Mouse (Mus musculus) gonadal fat pad, adult 2 months (tissue): ENCODE results near the gene Optn. TPM values are rescaled to one million over a fixed set of nuclear protein-coding genes. Genes with fewer than 3 reads are reported as not detected.

Source experiments
- DNase-seq: peaks from one replicate; pipeline ENCODE4 v3.0.0-alpha.2; 2012; ENCODE audit warnings: low read depth
- polyA plus RNA-seq: library from polyadenylated mRNA; depleted of rRNA; stranded (reverse); fragments of >200 nt; gene quantifications from 2 replicates; pipeline ENCODE4 v1.2.3, GENCODE M21; 2012

Gene Optn
- polyA plus RNA-seq, 1 experiment = 9.8 TPM

DNA sequence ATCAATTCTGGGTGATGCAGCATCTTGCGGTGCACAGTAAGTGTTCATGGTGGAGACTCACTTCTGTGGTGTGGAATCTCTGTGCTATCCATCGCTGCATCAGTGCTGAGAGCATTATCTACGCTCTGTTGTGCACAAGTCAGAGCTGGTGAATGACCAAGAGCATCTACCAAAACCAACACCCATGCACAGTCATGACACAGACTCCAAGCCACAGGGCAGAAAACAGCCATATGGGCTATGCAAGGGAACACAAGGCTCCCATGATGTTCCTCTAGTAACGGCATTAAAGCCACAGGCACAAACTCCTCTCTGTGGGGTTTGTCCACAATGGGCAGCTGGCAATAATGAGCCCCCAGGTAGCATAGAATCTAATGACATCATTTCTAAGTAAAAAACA is 34.0 kb downstream of the Optn start:
- no peak for DNase-seq

DNA sequence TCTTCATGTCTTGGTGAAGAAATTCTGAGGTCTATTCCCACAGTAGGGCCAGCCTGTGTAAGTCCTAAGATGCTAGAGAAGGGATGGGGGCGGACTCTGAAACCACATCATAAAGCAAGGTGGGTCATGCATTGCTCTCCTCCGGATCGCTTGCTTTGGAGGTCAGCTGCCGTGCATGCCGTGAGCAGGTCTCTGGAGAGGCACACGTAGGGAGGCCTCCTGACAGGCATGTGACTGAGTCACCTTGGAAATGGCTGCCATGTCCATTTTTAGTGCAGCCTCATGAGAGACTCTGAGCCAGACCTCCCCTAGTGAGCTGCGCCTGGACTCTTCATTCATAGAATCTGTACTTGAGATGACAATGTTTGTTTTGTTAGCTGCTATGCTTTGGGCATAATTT is 35.8 kb downstream of the Optn start:
- DNase-seq = no peak

DNA sequence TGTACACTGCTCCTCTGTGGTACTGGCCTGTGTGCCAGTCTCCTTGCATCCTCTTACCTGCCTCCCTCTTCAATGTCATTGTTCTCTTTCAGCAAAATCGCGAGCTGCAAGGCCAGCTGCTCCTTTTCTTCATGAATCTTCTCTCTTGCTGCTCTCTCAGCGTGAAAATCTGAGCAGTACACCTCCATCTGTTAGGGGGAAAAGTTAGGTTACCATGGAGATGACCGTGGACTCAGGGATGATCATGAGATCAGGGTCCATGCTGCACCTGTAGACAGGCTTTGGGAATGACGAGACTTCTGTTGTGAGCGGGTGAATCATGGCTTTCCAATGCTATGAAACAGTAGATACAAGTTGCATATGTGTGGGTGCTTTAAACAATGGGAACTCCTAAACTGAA is 36.8 kb downstream of the Optn start:
- DNase-seq = no peak

DNA sequence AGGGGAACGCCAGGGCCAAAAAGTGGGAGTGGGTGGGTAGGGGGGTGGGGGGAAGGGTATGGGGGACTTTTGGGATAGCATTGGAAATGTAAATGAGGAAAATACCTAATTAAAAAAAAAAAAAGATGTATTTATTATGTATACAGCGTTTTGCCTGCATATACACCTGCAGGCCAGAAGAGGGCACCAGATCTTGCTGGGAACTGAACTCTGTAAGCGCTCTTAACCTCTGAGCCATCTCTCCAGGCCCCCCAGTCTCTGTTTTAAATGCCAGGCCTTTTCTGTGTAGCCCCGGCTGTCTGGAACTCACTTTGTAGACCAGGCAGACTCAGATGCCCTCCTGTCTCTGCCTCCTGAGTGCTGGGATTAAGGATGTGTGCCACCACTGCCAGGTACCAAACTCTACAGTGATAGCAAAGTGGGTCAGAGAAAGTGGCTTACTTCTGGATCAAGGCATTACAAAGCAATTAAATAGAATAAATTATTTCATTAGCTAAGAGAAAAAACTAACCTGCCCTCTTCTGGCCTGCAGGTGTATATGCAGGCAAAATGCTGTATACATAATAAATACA is 38.6 kb downstream of the Optn start:
- DNase-seq = no peak

DNA sequence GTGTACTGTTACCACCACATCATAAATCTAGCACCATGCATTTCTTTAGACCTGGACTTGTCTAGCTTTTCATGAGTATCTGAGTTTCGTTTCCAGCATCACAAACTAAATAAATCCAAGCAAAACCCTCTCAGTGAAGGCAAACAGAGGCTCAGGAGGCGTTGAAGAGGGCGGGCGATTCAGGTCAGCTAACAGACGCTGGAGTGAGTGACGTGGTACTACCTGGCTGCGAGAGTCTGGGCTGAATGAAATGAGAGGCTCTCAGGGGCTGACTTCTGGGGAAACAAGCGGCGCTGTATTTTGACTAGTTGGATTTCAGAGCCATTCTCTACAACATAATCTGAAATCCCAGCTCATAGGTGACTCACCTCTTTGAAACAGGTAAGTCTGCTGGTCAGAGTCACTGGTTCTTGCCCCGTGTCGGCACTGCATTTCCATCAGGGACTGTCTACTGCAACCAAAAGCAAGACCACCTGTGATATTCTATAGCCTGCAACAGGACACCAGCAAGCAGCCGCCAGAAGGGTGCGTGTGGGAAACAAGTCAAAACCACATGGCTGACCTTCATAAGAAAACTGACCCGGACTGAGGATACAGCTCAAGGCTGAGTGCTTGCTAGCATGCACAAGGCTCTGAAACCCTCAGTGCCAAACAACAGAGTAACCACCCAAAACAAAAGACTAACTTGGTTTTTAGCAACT is 40.0 kb downstream of the Optn start:
- DNase-seq = no peak

DNA sequence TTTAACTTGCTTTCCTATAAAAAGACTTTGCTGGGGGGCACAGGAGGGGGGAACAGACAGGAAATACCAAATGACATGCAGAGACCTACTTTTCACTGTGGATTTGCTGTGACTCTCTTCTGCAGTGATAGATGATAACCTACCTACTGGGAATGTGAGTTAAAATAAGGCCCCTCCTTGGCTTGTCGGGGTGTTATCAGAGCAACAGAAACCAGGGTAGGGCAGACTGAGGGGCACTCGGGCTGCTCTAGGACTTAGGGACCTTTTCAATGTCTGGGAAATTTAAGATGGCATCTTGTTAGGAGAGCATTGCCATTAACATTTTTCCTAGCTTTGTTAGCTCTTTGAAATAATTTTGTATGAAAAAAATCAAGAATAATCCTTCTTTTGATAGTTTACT is 40.6 kb downstream of the Optn start:
- DNase-seq = no peak

DNA sequence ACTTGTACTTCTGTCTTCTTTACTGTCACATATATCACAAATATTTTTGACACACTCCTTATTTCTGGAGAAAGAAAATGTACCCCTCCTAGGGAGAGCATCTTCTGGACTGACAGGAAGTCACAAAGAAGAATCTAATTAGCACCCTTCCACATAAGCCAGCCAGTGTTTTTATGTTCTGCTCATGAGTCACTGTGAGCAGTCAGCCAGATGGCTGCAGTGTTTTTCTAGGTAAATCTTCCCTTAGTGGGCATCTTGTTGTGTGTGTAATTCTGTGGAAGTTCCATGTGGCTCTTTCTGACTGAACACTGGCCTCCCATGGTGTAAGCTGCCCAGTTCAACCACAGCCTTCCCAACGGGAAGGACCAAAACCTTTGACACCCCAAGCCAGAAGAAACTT is 44.1 kb downstream of the Optn start:
- no peak for DNase-seq

DNA sequence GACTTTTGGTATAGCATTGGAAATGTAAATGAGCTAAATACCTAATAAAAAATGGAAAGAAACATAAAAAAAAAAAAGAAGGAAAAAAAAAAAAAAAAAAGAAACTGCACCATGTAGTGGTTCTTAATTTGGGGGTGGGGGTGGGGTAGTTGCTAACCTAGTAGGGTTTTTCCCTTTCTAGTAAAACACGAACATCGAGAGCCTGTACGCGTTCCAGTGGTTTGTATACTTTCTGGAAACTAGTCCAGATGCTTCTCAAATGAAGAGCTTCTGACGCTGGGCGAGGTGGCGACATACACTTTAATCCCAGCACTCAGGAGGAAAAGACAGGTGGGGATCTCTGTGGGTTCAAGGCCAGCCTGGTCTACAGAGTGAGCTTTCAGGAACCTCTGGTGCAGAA is 46.9 kb downstream of the Optn start:
- DNase-seq = no peak

DNA sequence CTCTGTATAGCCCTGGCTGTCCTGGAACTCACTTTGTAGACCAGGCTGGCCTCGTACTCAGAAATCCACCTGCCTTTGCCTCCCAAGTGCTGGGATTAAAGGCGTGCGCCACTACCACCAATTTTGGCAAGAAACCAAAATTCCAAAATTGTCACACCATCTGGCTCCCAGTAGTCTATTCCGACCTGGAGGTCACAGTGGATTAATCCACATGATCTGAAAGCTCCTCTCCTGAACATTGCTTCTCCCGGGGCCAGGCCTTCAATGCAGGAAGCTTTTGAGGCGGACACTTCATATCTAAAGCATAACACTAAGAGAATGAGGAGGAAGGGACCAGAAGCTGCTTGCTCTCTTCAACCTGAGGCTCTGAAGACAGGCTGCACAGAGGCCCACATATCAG is 48.3 kb downstream of the Optn start:
- no peak for DNase-seq

DNA sequence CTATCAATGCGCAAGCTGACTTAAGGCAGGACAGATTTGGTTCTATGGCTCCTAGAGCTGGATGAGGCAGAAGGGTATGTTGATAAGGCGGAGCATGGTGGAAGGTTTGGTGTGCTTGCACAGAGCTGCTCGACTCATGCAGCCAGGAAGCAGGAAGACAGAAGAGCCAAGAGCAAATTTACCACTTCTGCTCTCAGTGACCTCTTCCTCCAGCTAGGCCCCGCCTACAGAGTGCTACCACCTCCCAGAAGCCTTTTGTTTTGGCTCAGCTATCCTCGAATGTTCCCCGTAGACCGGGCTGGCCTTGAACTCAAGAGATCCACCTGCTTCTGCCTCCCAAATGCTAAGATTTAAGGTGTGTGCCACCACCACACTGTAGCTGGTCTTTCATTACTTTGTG is 49.2 kb downstream of the Optn start:
- DNase-seq = no peak

DNA sequence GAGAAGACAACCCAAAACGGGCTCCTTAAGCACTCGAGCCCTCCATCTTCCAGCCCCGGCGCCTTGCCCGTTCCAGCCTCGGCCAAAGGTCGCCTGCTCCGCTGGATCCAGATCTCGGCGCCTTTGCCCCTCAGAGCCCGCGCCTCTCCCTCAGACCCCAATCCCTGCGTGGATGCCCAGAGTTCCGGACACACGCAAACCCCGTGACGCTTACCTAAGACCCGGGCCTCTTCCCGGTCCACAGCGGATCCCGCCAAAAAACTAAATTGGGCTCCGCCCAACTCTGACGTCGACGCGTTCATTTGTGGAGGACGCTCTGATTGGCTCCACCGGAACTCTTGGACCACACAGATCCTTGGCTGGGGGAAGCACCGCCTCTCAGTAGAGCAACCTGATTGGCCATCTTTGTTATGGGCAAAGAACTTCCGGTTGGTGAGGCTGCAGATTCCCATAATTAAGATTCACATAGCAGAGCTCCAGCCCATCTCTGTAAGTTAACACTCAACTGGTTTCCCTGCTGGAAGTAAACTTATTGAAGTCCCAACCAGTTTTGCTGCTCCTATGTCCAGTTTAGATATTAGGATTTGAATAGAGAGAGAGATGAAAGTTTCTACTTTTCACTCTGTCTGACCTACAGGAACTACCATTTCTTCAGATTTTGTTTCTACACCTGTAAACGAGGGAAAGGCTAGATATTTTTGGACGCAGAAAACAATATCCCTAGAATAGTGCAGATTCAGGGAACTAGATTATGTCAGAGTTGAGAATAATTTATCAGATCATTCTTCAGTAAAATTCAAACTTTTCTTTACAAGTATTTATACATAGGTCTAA is 51.1 kb downstream of the Optn start, which contains the start of gene Mcm10:
Gene Mcm10 (minus strand): TSS at position 301 of the 834 bp plus-strand sequence.
- peak; percentile 64 for DNase-seq

DNA sequence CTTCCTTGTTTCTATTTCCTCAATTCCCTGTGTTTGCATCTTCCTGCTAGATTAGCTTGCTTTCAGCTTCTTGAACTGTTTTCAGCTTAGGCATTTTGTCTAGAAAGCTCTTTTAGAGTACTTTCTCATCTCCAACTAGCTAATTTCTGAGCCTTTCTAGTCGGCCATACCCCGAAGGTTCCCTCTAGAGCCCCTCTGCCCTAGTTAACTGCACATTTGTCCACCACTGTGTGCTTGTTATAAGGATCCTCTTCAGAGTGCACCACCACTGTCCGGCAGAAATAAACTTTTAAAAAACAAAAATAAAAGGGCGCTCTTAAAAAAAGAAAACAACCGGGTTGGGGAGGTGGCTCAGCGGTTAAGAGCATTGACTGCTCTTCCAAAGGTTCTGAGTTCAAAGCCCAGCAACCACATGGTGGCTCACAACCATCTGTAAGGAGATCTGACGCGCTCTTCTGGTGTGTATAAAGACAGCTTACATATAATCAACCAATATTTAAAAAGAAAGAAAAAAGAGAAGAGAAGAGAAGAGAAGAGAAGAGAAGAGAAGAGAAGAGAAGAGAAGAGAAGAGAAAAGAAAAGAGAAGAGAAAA is 51.9 kb downstream of the Optn start:
- no peak for DNase-seq

DNA sequence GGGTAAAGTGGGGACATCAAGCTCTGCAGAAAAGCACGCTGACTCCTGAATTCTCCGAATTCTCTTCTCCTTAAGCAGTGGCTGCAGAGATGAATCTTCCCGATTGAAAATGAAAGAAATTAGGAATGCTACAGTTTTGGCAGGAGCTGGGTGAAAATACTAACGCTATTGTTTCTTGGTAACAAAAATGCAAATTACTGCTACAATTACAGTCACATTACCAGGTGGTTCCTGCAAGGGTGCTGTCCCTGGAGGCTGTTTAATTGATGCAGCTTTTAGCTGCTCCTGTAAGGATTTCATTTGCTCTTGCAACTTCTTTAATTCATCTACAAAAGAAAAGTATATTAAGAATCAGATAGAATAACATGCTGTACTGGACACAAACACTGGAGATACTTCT is 56.7 kb downstream of the Optn start:
- no peak for DNase-seq

DNA sequence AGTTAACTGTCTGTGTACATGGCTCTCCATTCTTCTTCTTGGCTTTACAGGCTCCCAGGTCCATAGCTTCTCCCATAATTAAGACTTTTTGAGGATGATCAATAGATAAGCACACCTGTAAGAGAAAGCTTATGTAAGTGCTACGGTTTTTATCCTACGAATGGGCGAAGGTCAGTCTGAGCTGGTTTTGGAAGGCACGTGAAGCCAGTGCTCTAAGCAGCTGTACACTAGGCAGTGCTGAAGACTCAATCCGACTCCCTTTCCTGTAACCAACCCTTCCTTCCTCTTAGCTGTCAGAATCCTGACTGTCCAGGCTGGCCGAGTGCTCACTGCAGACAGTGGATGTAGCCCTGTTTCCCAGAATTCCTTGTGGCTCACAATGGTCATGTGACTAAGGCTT is 62.6 kb downstream of the Optn start:
- DNase-seq = no peak

DNA sequence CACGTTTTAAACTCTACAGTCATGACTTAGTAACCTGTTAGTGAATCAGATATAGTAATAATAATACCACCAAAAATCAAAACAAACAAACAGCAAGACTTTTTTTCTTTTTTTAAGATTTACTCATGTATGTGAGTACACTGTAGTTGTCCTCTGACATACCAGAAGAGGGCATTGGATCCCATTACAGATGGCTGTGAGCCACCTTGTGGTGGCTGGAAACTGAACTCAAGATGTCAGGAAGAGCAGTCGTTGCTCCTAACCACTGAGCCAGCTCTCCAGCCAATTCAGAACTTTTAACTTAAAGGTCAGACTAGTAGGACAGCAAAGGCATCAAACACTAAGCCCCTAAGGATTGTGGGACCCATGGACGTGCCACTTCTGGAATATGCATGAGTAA is 64.9 kb downstream of the Optn start:
- DNase-seq = no peak

DNA sequence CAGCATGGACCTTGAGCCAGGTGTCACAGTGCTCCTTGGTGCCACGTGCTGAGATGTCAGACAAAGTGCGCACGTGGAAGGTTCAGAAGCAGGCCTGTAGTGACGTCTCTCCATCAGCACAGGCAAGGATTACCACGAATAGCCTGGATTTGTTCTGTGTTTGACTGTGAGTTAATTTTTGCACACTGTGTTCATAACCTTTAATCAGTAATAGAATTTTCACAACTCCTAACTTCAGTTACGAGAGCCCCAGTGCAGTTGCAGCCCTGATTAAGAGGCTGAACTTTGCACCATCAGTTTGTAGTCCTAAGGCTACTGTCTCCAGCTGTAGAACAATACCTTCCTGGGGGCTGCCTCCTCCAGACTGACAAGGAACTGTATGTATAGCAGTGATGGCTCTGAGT is 67.4 kb downstream of the Optn start:
- DNase-seq = no peak

DNA sequence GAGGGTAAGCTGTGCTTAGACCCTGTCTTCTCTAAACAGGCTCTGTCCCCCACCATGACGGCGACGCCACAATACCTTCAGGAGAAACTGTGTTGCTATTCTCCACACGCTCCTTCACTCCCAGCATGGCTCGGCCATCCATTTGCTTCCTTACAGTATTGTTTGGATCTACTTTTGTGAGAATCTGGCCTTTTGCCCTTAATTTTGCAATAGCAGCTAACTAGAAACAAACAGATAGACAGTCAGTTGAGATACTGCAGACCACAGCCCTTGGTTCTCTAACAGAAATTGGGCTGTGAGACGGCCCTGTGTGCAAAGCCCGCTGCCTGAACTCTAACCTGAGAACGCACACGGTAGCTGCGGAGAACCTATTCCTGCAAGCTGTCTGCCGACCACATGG is 68.2 kb downstream of the Optn start:
- no peak for DNase-seq

DNA sequence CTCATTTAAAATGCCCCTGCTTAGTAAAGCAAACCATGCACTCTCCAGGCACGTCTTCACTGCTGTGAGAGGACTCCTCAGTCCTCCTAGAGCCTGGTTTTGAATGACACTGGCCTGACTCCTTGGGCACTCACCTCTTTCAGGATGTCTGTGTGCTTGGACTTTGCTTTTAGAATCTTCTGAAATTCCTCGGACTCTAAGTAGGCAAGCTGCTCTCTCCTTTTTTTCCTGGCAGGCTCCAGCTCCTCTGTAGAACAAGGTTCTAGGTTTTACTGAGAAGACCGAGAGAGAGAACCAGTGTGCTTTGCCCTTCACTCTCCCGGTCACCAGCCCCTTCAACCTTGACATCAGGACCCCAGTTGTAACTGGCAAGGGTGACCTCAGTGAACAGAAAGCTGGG is 69.4 kb downstream of the Optn start:
- no peak for DNase-seq

DNA sequence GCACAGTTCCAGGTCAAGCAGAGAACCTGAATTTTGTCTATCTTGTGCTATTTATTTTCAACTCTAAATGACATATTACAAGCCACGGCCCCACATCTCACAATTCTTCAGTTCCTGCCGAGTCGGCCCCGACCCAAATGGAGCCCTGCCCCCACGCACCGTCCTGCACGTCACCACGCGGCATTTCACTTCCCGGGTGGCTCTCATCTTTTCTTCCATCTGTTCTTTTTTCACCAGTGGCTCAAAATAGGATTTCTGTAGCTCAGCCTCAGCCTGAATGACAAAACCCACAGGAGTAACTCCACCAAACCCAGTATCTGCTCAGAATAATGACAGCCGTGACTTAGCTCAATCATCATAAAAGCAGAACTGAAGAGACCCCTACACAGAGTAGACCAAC is 70.3 kb downstream of the Optn start:
- DNase-seq = no peak

DNA sequence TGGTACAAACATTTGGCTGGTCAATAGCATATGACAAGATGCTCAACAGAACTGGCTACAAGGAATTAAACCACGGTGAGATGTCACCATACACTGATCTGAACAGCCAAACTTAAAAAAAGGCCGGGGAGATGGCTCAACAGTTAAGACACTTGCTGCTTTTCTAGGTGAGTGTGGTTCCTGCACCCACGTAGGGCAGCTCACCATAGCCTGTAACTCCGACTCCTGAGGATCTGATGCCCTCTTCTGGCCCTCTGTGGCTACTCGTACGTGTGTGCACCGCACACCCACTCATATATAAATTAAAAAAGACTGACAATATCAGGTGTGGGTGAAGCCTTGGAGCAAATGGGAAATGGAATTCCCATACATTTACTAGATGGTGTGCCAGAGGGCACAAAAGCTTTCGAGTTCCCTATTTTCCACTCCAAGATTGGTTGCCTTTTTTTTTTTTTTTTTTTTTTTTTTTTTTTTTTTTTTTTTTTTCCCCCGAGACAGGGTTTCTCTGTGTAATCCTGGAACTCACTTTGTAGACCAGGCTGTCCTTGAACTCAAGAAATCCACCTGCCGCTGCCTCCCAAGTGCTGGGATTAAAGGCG is 74.9 kb downstream of the Optn start:
- DNase-seq = no peak

DNA sequence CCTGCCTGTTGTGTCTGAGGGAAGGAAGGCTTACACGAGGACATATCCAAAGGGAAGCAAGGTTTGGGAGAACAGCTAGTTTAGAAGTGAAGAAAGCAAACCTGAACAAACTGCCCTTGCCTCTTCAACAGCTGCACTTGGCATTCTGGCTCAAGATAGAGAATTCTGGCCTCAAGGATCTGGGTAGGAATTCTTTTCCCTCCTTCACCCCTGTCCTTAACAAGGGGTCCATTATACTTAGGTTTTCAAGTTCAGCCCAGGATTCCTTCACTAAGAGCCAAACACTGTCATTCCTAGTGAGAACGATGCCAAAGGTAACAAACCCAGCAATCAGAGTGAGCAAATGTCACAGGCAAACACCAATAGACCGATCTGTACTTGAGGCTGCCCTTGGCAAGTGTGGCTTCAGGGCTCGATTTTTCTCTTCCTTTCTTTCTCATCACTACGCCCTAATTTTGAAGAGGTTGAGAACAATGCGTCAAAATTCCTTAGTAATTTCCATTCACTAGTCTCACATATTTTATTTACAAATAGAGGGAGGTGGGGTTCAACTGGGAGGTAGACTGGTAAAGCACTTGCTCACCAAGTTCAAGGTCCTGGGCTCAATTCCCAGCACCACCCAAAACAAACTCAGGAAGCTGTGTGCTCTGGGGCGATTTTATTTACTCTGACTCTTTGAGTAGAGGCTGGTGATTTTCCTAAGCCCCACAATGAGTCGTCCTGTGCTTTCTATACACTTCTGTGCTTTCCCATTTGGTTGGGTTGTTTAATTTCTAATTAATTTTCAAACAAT is 76.3 kb downstream of the Optn start:
- no peak for DNase-seq
